Mouse (Mus musculus) hindbrain, embryonic 16.5 days (tissue): ENCODE measurements around the gene Dedd2. TPM values are rescaled to one million over a fixed set of nuclear protein-coding genes. Genes with fewer than 3 reads are reported as not detected.

ENCODE experiments used
- ATAC-seq: fragments of 200-750 bp; cut with Nextera tagmentation; 2 replicates; pipeline ENCODE4 v1.8.0; 2017; ENCODE audit warnings: moderate TSS enrichment, moderate library complexity
- H3K27ac ChIP-seq: fragments of 300-500 bp; sonication (generic); 2 replicates; pipeline ENCODE4 v1.5.1; 2014; ENCODE audit warnings: low read depth, mild to moderate bottlenecking, control low read depth, low read length, moderate library complexity
- H3K27me3 ChIP-seq: fragments of 300-500 bp; sonication (generic); replicated peaks from 2 replicates; pipeline ENCODE4 v1.6.1; 2014; ENCODE audit warnings: low read length; ENCODE audit not compliant: control insufficient read depth, insufficient read depth
- H3K36me3 ChIP-seq: fragments of 300-500 bp; sonication (generic); 2 replicates; pipeline ENCODE4 v1.6.1; 2014; ENCODE audit warnings: mild to moderate bottlenecking, low read length, moderate library complexity, mixed read lengths; ENCODE audit not compliant: control insufficient read depth, insufficient read depth
- H3K4me1 ChIP-seq: fragments of 300-500 bp; sonication (generic); 2 replicates; pipeline ENCODE4 v1.6.1; 2014; ENCODE audit warnings: low read depth, low read length; ENCODE audit not compliant: control insufficient read depth, insufficient read depth
- H3K4me2 ChIP-seq: fragments of 300-500 bp; sonication (generic); 2 replicates; pipeline ENCODE4 v1.6.1; 2014; ENCODE audit warnings: mild to moderate bottlenecking, low read length, control low read depth, moderate library complexity
- H3K4me3 ChIP-seq: fragments of 300-500 bp; sonication (generic); 2 replicates; pipeline ENCODE4 v1.5.1; 2014; ENCODE audit warnings: mild to moderate bottlenecking, low read length, control low read depth, moderate library complexity
- H3K9ac ChIP-seq: fragments of 300-500 bp; sonication (generic); 2 replicates; pipeline ENCODE4 v1.6.1; 2014; ENCODE audit warnings: low read depth, mild to moderate bottlenecking, control low read depth, low read length, moderate library complexity
- H3K9me3 ChIP-seq: fragments of 300-500 bp; sonication (generic); 2 replicates; pipeline ENCODE4 v1.6.1; 2014; ENCODE audit warnings: mild to moderate bottlenecking, low read length, moderate library complexity; ENCODE audit not compliant: control insufficient read depth
- WGBS: fragments of 180-500 bp; shearing (Covaris S2); extraction: QIAGEN DNeasy Blood & Tissue Kit; methylation state at CpG from one replicate; pipeline ENCODE4 v1.1.7; 2014; 5-methylcytosine and 5-hydroxymethylcytosine counted together
- polyA plus RNA-seq: library from polyadenylated mRNA; unstranded; fragments of >200 nt; fragmentation: Nextera tagmentation; extraction: Ambion mirVana; gene quantifications from 2 replicates; pipeline ENCODE4 v1.2.1, GENCODE M21; 2015

Gene Dedd2
- polyA plus RNA-seq, 1 experiment from 2014 or later = 14.8 TPM

GRCm38 (mm10) chr7:25174343-25174742 lies 46.1 kb downstream of the Dedd2 start:
- Histone ChIP-seq H3K27ac (peak overlapping the region; percentile 34), H3K9ac (peak overlapping the region; percentile 48; the same call in 1 of the 2 replicates), H3K4me3 (no peak overlapping the region), H3K27me3 (no peaks in the 10 kb centered on the region), H3K4me1 (peaks cover 34% of the 10 kb centered on the region), H3K9me3 (no peaks in the 10 kb centered on the region), H3K36me3 (no peaks in the 10 kb centered on the region), H3K4me2 (no peak overlapping the region; the same call in 1 of the 2 replicates)
- WGBS = 35% methylated on average over 10 of the region's 11 CpGs
- no peak for ATAC-seq

DNA sequence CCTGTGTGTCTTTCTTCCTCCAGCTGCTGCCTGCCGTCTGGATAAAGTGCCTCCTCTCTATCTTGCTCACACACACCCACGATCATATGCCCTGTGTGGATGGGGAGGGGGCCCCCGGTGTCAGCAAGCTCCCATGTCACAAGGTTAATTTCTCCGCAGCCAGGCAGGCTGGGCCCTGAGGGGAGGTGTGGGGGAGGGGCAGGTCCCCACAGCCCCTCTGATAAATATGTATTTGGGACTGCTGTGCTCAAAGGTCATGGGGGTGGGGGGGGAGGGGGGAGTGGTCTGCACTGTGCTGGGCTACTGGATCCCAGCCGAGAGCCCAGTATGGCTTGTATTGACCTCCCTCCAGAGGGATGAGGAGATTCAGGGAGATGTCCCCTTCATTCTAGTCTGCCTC lies 47.7 kb downstream of the Dedd2 start:
- no peak for ATAC-seq
- Histone ChIP-seq H3K4me2 (peak overlapping the region; percentile 6; the same call in 1 of the 2 replicates), H3K9me3 (no peaks in the 10 kb centered on the region), H3K9ac (no peak overlapping the region), H3K27ac (no peak overlapping the region), H3K4me1 (peaks cover 31% of the 10 kb centered on the region), H3K4me3 (no peak overlapping the region), H3K27me3 (no peaks in the 10 kb centered on the region), H3K36me3 (no peaks in the 10 kb centered on the region)
- 18% methylated on average over 5 of the region's 5 CpGs for WGBS

DNA sequence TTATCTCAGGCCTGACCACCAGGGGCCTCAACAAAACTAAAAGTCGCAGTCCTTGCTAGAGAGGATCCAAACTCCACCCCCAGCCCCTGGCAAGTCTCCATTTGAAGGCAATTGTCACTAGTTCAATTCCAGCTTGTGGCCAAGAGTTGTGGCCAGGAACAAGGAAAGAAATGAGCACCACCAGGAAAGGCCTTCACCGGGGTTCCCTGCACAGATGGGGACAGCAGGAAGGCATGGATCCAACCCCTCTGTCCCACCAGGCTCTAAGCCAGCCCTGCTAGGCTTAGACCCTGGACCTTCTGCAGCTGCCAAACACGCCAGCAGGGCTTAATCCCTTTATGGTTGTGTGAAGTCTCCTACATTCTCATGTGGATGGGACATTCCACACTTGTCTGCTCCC lies 49.8 kb downstream of the Dedd2 start:
- H3K4me1 ChIP-seq = peaks cover 17% of the 10 kb centered on the region
- WGBS = 44% methylated on average over 3 of the region's 3 CpGs

GRCm38 (mm10) chr7:25166106-25166505 lies 54.3 kb downstream of the Dedd2 start:
- Histone ChIP-seq H3K4me2 (no peak overlapping the region), H3K36me3 (no peaks in the 10 kb centered on the region), H3K4me1 (no peaks in the 10 kb centered on the region; the same call in 1 of the 2 replicates), H3K9me3 (no peaks in the 10 kb centered on the region), H3K27ac (no peak overlapping the region), H3K27me3 (no peaks in the 10 kb centered on the region), H3K9ac (no peak overlapping the region), H3K4me3 (no peak overlapping the region)
- no peak for ATAC-seq
- 88% methylated on average over 5 of the region's 5 CpGs for WGBS

More for the DNA sequence above, 49.8 kb downstream of the Dedd2 start:
- Histone ChIP-seq H3K27me3 (no peaks in the 10 kb centered on the region), H3K9me3 (no peaks in the 10 kb centered on the region), H3K4me3 (no peak overlapping the region), H3K27ac (0 out of 2 replicates have a peak overlapping the region, but pooled peaks have one; percentile 7), H3K9ac (no peak overlapping the region), H3K4me2 (no peak overlapping the region), H3K36me3 (no peaks in the 10 kb centered on the region)
- peak; percentile 58; the same call in 1 of the 2 replicates for ATAC-seq

DNA sequence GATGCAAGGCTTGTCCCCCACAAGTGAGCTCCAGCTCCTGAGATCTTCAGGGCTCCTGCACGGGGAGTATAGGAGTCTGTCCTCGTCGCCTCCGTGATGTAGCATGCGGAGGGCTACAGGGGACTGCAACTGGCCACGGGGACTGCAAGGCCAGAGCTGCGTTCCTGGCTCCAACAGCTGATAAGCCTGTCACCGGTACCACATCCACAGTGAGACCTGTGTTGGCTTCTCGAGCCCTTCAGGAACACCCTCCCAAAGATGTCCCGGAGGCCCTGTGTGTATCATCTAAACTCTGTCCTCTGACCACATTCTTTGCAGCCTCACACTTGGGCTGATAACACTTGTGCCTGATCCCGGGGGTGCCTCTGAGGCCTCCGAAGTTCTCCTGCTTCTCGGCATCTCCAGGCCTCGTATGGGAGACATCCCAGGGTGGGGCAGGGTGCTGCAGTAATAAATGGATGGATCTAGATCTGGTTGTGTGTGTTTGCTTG lies 64.2 kb downstream of the Dedd2 start:
- Histone ChIP-seq H3K36me3 (no peaks in the 10 kb centered on the region), H3K27me3 (no peaks in the 10 kb centered on the region), H3K27ac (no peak overlapping the region), H3K9ac (no peak overlapping the region), H3K4me1 (peaks cover 41% of the 10 kb centered on the region), H3K4me3 (no peak overlapping the region), H3K9me3 (no peaks in the 10 kb centered on the region), H3K4me2 (0 out of 2 replicates have a peak overlapping the region, but pooled peaks have one; percentile 22)
- 42% methylated on average over 14 of the region's 14 CpGs for WGBS
- ATAC-seq = no peak

GRCm38 (mm10) chr7:25155469-25156157 lies 64.8 kb downstream of the Dedd2 start:
- no peaks in the 10 kb centered on the region for H3K36me3 ChIP-seq
- H3K9me3 ChIP-seq = no peaks in the 10 kb centered on the region
- H3K9ac ChIP-seq = 0 out of 2 replicates have a peak overlapping the region, but pooled peaks have one; percentile 3
- no peak overlapping the region for H3K27ac ChIP-seq
- H3K4me2 ChIP-seq = peak overlapping the region; percentile 22; the same call in 1 of the 2 replicates
- 0 out of 2 replicates have a peak, but pooled peaks have one; percentile 5 for ATAC-seq
- 25% methylated on average over 15 of the region's 17 CpGs for WGBS
- no peaks in the 10 kb centered on the region for H3K27me3 ChIP-seq
- H3K4me1 ChIP-seq = peaks cover 47% of the 10 kb centered on the region
- no peak overlapping the region for H3K4me3 ChIP-seq

DNA sequence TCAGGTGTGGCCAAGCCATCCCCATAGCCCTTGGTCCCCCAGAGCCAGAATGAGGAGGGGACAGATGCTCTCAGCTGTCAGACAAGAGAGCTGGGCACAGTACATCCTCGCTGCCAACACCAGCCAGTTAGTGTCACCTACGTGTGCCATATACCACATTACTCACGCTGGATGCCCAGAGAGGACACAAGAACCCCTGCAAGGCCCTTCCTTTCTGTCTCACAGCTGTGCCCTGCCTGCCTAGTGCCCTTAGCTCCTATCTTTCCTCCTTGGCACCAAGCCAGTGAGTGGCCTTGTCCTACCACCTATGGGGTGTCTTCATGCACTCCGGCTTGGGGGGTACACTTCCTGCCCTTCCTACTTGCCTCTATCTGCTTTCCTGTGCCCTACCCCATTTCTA lies 65.8 kb downstream of the Dedd2 start:
- H3K9me3 ChIP-seq = no peaks in the 10 kb centered on the region
- H3K4me3 ChIP-seq = no peak overlapping the region
- peak overlapping the region; percentile 44 for H3K27ac ChIP-seq
- H3K27me3 ChIP-seq = no peaks in the 10 kb centered on the region
- H3K4me2 ChIP-seq = peak overlapping the region; percentile 26
- peak overlapping the region; percentile 33; the same call in 1 of the 2 replicates for H3K9ac ChIP-seq
- H3K36me3 ChIP-seq = no peaks in the 10 kb centered on the region
- WGBS = 37% methylated on average over 4 of the region's 4 CpGs
- H3K4me1 ChIP-seq = peaks cover 55% of the 10 kb centered on the region
- ATAC-seq = no peak

DNA sequence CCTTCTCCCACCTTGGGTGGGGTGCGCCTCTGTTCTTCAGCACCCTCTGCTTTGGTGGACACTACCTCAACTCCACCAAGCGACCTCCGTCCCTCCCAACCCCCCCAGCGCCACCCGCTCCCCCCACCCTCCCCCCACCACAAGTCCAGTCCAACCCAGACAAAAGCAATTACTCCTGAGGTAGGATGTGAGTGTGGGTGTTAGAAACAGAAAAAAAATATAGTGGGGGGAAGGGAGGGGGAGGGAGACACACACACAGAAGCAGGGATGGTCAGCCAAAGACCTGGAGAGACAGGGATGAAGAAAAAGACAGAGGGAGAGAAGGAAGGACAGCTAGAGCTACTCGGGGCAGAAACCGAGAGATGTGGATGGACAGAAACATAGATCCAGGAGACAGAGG lies 66.6 kb downstream of the Dedd2 start:
- peaks cover 55% of the 10 kb centered on the region for H3K4me1 ChIP-seq
- no peaks in the 10 kb centered on the region for H3K36me3 ChIP-seq
- 48% methylated on average over 7 of the region's 7 CpGs for WGBS
- H3K27me3 ChIP-seq = no peaks in the 10 kb centered on the region
- H3K9ac ChIP-seq = no peak overlapping the region; the same call in 1 of the 2 replicates
- no peak for ATAC-seq
- H3K4me3 ChIP-seq = no peak overlapping the region
- H3K4me2 ChIP-seq = peak overlapping the region; percentile 18; the same call in 1 of the 2 replicates
- peak overlapping the region; percentile 49 for H3K27ac ChIP-seq
- no peaks in the 10 kb centered on the region for H3K9me3 ChIP-seq

DNA sequence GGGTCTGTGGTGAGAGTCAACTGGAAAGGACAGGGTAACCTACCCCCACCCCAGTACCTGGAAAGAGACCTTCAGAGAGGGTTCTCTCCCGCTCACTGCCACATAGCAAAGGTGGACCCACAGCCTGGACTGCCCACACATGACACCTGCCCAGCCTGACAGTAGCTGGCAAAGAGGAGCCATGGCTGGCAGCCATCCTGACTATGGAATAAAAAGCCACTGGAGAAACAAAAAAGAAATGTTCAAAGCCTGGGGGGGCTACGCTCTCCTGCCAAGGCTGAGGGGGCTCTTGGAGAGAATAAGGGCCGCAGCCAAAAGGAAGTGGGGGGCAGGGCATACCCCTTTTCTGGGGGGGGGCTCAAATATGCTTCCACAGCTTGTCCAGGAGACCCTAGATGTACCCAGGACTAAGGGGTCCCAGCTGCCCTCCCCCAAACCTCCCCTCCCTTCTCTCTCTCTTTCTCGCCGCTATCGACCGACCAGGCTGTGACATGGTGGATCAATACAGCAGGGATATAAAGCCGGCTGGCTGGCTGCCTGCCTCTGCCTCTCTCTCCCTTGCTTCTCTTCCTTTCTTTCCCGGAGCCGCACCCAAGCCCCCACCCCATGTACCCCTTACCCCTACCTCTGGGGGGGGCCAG lies 68.4 kb downstream of the Dedd2 start:
- no peaks in the 10 kb centered on the region for H3K9me3 ChIP-seq
- peaks cover 55% of the 10 kb centered on the region for H3K4me1 ChIP-seq
- H3K4me2 ChIP-seq = peak overlapping the region; percentile 43
- H3K27me3 ChIP-seq = no peaks in the 10 kb centered on the region
- peak overlapping the region; percentile 76 for H3K27ac ChIP-seq
- peak overlapping the region; percentile 24 for H3K4me3 ChIP-seq
- WGBS = 13% methylated on average over 9 of the region's 10 CpGs
- H3K9ac ChIP-seq = peak overlapping the region; percentile 59
- ATAC-seq = peak; percentile 26
- H3K36me3 ChIP-seq = no peaks in the 10 kb centered on the region
